Mouse (Mus musculus): Measurements from ENCODE around the gene Trak2. TPM values are rescaled to one million over a fixed set of nuclear protein-coding genes. Genes with fewer than 3 reads are reported as not detected.

Gene Trak2
- polyA plus RNA-seq, 1 experiment, result 24.6 TPM

- no peak overlapping the region for H3K27ac ChIP-seq (ENCODE audit: insufficient read depth, low read depth, low read length)
- H3K4me1 ChIP-seq (ENCODE audit: control insufficient read depth, insufficient read depth, low read length), result peaks cover 51% of the 10 kb centered on the region
Observed at GRCm38 (mm10) chr1:58954578-58955410, 18.4 kb downstream of the Trak2 start.

GRCm38 (mm10) chr1:58953686-58954434 is 19.4 kb downstream of the Trak2 start:
- Histone ChIP-seq H3K4me3 (ENCODE audit: insufficient read depth, low read length) (peak overlapping the region; percentile 17; the same call in 1 of the 2 replicates), H3K27ac (ENCODE audit: insufficient read depth, low read depth, low read length) (no peak overlapping the region; the same call in 1 of the 2 replicates), H3K4me1 (ENCODE audit: control insufficient read depth, insufficient read depth, low read length) (peaks cover 50% of the 10 kb centered on the region)
- no peak for TF ChIP-seq CTCF (IDR thresholded peaks at IDR 0.05; ENCODE audit: low read depth, low read length)
- TF ChIP-seq POLR2A (IDR thresholded peaks at IDR 0.05; ENCODE audit: borderline replicate concordance, low read depth, low read length), result no peak

More at GRCm38 (mm10) chr1:58954578-58955410, 18.4 kb downstream of the Trak2 start:
- no peak overlapping the region for H3K4me3 ChIP-seq (ENCODE audit: insufficient read depth, low read length)
- TF ChIP-seq POLR2A (IDR thresholded peaks at IDR 0.05; ENCODE audit: borderline replicate concordance, low read depth, low read length) (no peak), CTCF (IDR thresholded peaks at IDR 0.05; ENCODE audit: low read depth, low read length) (no peak)

- TF ChIP-seq CTCF (IDR thresholded peaks at IDR 0.05; ENCODE audit: low read depth, low read length) (no peak), POLR2A (IDR thresholded peaks at IDR 0.05; ENCODE audit: borderline replicate concordance, low read depth, low read length) (no peak)
- Histone ChIP-seq H3K27ac (ENCODE audit: insufficient read depth, low read depth, low read length) (no peak overlapping the region), H3K4me3 (ENCODE audit: insufficient read depth, low read length) (no peak overlapping the region), H3K4me1 (ENCODE audit: control insufficient read depth, insufficient read depth, low read length) (peaks cover 44% of the 10 kb centered on the region)
Observed at GRCm38 (mm10) chr1:58952997-58953396, 20.2 kb downstream of the Trak2 start.

- H3K4me1 ChIP-seq (ENCODE audit: control insufficient read depth, insufficient read depth, low read length), result peaks cover 41% of the 10 kb centered on the region
- TF ChIP-seq CTCF (IDR thresholded peaks at IDR 0.05; ENCODE audit: low read depth, low read length), result no peak
- TF ChIP-seq POLR2A (IDR thresholded peaks at IDR 0.05; ENCODE audit: borderline replicate concordance, low read depth, low read length), result no peak
- no peak overlapping the region for H3K27ac ChIP-seq (ENCODE audit: insufficient read depth, low read depth, low read length)
- no peak overlapping the region for H3K4me3 ChIP-seq (ENCODE audit: insufficient read depth, low read length)
Observed at GRCm38 (mm10) chr1:58952526-58952925, 20.7 kb downstream of the Trak2 start.

- Histone ChIP-seq H3K4me3 (ENCODE audit: insufficient read depth, low read length) (no peak overlapping the region), H3K4me1 (ENCODE audit: control insufficient read depth, insufficient read depth, low read length) (peaks cover 36% of the 10 kb centered on the region), H3K27ac (ENCODE audit: insufficient read depth, low read depth, low read length) (no peak overlapping the region)
- TF ChIP-seq CTCF (IDR thresholded peaks at IDR 0.05; ENCODE audit: low read depth, low read length) (no peak), POLR2A (IDR thresholded peaks at IDR 0.05; ENCODE audit: borderline replicate concordance, low read depth, low read length) (no peak)
Observed at GRCm38 (mm10) chr1:58951841-58952240, 21.4 kb downstream of the Trak2 start.

GRCm38 (mm10) chr1:58950899-58951648 is 22.2 kb downstream of the Trak2 start:
- TF ChIP-seq POLR2A (IDR thresholded peaks at IDR 0.05; ENCODE audit: borderline replicate concordance, low read depth, low read length) (no peak), CTCF (IDR thresholded peaks at IDR 0.05; ENCODE audit: low read depth, low read length) (no peak)
- Histone ChIP-seq H3K4me3 (ENCODE audit: insufficient read depth, low read length) (no peak overlapping the region), H3K4me1 (ENCODE audit: control insufficient read depth, insufficient read depth, low read length) (peaks cover 32% of the 10 kb centered on the region), H3K27ac (ENCODE audit: insufficient read depth, low read depth, low read length) (no peak overlapping the region)

- TF ChIP-seq CTCF (IDR thresholded peaks at IDR 0.05; ENCODE audit: low read depth, low read length) (no peak), POLR2A (IDR thresholded peaks at IDR 0.05; ENCODE audit: borderline replicate concordance, low read depth, low read length) (no peak)
- H3K27ac ChIP-seq (ENCODE audit: insufficient read depth, low read depth, low read length), result no peak overlapping the region
- no peak overlapping the region for H3K4me3 ChIP-seq (ENCODE audit: insufficient read depth, low read length)
- peaks cover 23% of the 10 kb centered on the region for H3K4me1 ChIP-seq (ENCODE audit: control insufficient read depth, insufficient read depth, low read length)
Observed at GRCm38 (mm10) chr1:58949561-58950106, 23.6 kb downstream of the Trak2 start.

- Histone ChIP-seq H3K4me3 (ENCODE audit: insufficient read depth, low read length) (no peak overlapping the region), H3K27ac (ENCODE audit: insufficient read depth, low read depth, low read length) (no peak overlapping the region), H3K4me1 (ENCODE audit: control insufficient read depth, insufficient read depth, low read length) (0 out of 2 replicates have a peak, but pooled peaks cover 2% of the 10 kb centered on the region)
- TF ChIP-seq CTCF (IDR thresholded peaks at IDR 0.05; ENCODE audit: low read depth, low read length), result no peak
- TF ChIP-seq POLR2A (IDR thresholded peaks at IDR 0.05; ENCODE audit: borderline replicate concordance, low read depth, low read length), result no peak
Observed at GRCm38 (mm10) chr1:58946718-58947117, 26.5 kb downstream of the Trak2 start.

Data from bone marrow macrophage, adult 2 months (primary cell).